Comparison of ENCODE assay signal across 8 mouse cellular contexts in genomic region chr11:75651426-75652221, GRCm38 (mm10). TPM values are rescaled to one million over a fixed set of nuclear protein-coding genes. Genes with fewer than 3 reads are reported as not detected.
DNase-seq lines count a peak whose midpoint lies in the region; ATAC-seq and TF ChIP-seq lines count a peak whose summit lies in the region.

No protein-coding gene starts in this region.

- TF ChIP-seq CTCF in cortical plate, adult 2 months (IDR thresholded peaks at IDR 0.05; ENCODE audit: extremely low read depth, insufficient read depth, low read length): no peak

- intact Hi-C loops in gastrocnemius, postnatal 14 days (cut with DNase I; ENCODE audit: low total_unique reads): no loop called here
- intact Hi-C loops in left cerebral cortex, postnatal 25 days (cut with DNase I): loop anchor here (2.0 kb wide), 1 partner anchor 21 kb away; the partner anchor contains the start of gene Inpp5k

- H3K27ac ChIP-seq in cortical plate, adult 2 months (ENCODE audit: insufficient read depth, low read length): peak overlapping the region; percentile 87

- peak overlapping the region; percentile 52 for H3K4me3 ChIP-seq in cortical plate, adult 2 months (ENCODE audit: insufficient read depth, low read length)

- H3K4me1 ChIP-seq in cortical plate, adult 2 months (ENCODE audit: control insufficient read depth, insufficient read depth, low read length): peaks cover 5% of the 10 kb centered on the region

- DNase-seq in adrenal gland, adult (ENCODE audit: inconsistent age in 2 of 2, low spot score in 1 of 2): peak; percentile 91 to 95
- peak; percentile 84 for DNase-seq in gastrocnemius, postnatal 14 days
- DNase-seq in left cerebral cortex, postnatal 25 days (ENCODE audit: low spot score in 2 of 2): peak; percentile 75 to 88
- peak; percentile 69 for DNase-seq in skeletal muscle tissue, adult 2 months (ENCODE audit: low read depth, low spot score)
- DNase-seq in yolk sac, embryonic 10.5 days (ENCODE audit: low spot score): peak; percentile 84

- ATAC-seq in inflammation-experienced regulatory T-cells, adult 6 months: peak; percentile 59
- ATAC-seq in megakaryocyte-erythroid progenitor cell, adult 5-6 weeks (replicated peaks; ENCODE audit: low FRiP score, low TSS enrichment, poor library complexity, severe bottlenecking): peak; percentile 42

- no peak for TF ChIP-seq POLR2A in cortical plate, adult 2 months (IDR thresholded peaks at IDR 0.05; ENCODE audit: extremely low read depth, insufficient read depth, low read length)

RNA-seq across cellular contexts. Expression of gene Myo1c, which starts 1.3 kb away (rescaled TPM):
- 17.7 and 19.0 TPM in 2 replicates for polyA plus RNA-seq in cortical plate, adult 2 months (2012; rRNA removed)
- 10 to 100 TPM; 50.5 to 51.8 TPM for total RNA-seq in gastrocnemius, postnatal 14 days (2021)
- 10 to 100 TPM; 15.6 to 24.5 (median 23.1) TPM for polyA plus RNA-seq in inflammation-experienced regulatory T-cells, adult 6 months (2017; shearing (Covaris generic))
- 10 to 100 TPM; 17.4 to 19.0 TPM for total RNA-seq in left cerebral cortex, postnatal 25 days (2021)
- 36.5 and 37.4 TPM in 2 replicates for total RNA-seq in megakaryocyte-erythroid progenitor cell, adult 5-6 weeks (2014; fragmentation: Nextera tagmentation)
- total RNA-seq in megakaryocyte-erythroid progenitor cell, adult 5-6 weeks (2017): 13.5 and 32.6 TPM in 2 replicates

RNA-seq across cellular contexts. Expression of gene Inpp5k, which starts 20.8 kb away (rescaled TPM):
- polyA plus RNA-seq in cortical plate, adult 2 months (2012; rRNA removed): 66.1 and 68.9 TPM in 2 replicates
- 10 to 100 TPM; 17.0 to 23.0 TPM for total RNA-seq in gastrocnemius, postnatal 14 days (2021)
- 100 to 1,000 TPM; 110 to 156 (median 133) TPM for polyA plus RNA-seq in inflammation-experienced regulatory T-cells, adult 6 months (2017; shearing (Covaris generic))
- total RNA-seq in left cerebral cortex, postnatal 25 days (2021): 10 to 100 TPM; 38.5 to 41.3 TPM
- 33.8 and 34.5 TPM in 2 replicates for total RNA-seq in megakaryocyte-erythroid progenitor cell, adult 5-6 weeks (2014; fragmentation: Nextera tagmentation)
- total RNA-seq in megakaryocyte-erythroid progenitor cell, adult 5-6 weeks (2017): 19.9 and 26.5 TPM in 2 replicates

RNA-seq across cellular contexts. Expression of gene Crk, which starts 27.4 kb away (rescaled TPM):
- polyA plus RNA-seq in cortical plate, adult 2 months (2012; rRNA removed): 80.5 and 82.5 TPM in 2 replicates
- 10 to 100 TPM; 44.6 to 45.4 TPM for total RNA-seq in gastrocnemius, postnatal 14 days (2021)
- 10 to 100 TPM; 10.5 to 13.5 (median 12.0) TPM for polyA plus RNA-seq in inflammation-experienced regulatory T-cells, adult 6 months (2017; shearing (Covaris generic))
- 100 to 1,000 TPM; 125 to 137 TPM for total RNA-seq in left cerebral cortex, postnatal 25 days (2021)
- 33.0 and 38.5 TPM in 2 replicates for total RNA-seq in megakaryocyte-erythroid progenitor cell, adult 5-6 weeks (2014; fragmentation: Nextera tagmentation)
- 29.5 and 39.8 TPM in 2 replicates for total RNA-seq in megakaryocyte-erythroid progenitor cell, adult 5-6 weeks (2017)

Comparison
In these comparisons a context has a peak if more than half of its experiments do, and no peak if none do; other contexts are left out.
1. Peak in every context shown above with its lines: DNase-seq, ATAC-seq, H3K4me3 ChIP-seq and H3K27ac ChIP-seq.